Mouse (Mus musculus): ENCODE data around the gene Kdm5b. TPM values are rescaled to one million over a fixed set of nuclear protein-coding genes. Genes with fewer than 3 reads are reported as not detected.

Kdm5b gene
- polyA plus RNA-seq, 2 experiments from 2014 or later, result 15.5 to 18.1 TPM

- ATAC-seq, result no peak
Observed at GRCm38 (mm10) chr1:134591773-134592172, 31.8 kb downstream of the Kdm5b start.

GRCm38 (mm10) chr1:134597339-134598054 lies 37.5 kb downstream of the Kdm5b start:
- no peak for ATAC-seq

- no peak for ATAC-seq
Observed at GRCm38 (mm10) chr1:134604086-134604485, 44.1 kb downstream of the Kdm5b start.

- ATAC-seq, result no peak
Observed at GRCm38 (mm10) chr1:134605670-134606069, 45.7 kb downstream of the Kdm5b start.

- ATAC-seq, result no peak
Observed at GRCm38 (mm10) chr1:134606381-134606780, 46.4 kb downstream of the Kdm5b start.

- no peak for ATAC-seq
Observed at GRCm38 (mm10) chr1:134607279-134607678, 47.3 kb downstream of the Kdm5b start.

GRCm38 (mm10) chr1:134609172-134609571 lies 49.2 kb downstream of the Kdm5b start:
- ATAC-seq, result no peak

GRCm38 (mm10) chr1:134614554-134614953 lies 54.6 kb downstream of the Kdm5b start:
- ATAC-seq, result no peak

- ATAC-seq, result no peak
Observed at GRCm38 (mm10) chr1:134614988-134615387, 55.0 kb downstream of the Kdm5b start.

GRCm38 (mm10) chr1:134617656-134618055 lies 57.7 kb downstream of the Kdm5b start:
- ATAC-seq, result no peak

GRCm38 (mm10) chr1:134625325-134625724 lies 65.4 kb downstream of the Kdm5b start:
- ATAC-seq, result no peak

GRCm38 (mm10) chr1:134629455-134629854 lies 69.5 kb downstream of the Kdm5b start:
- ATAC-seq, result no peak

GRCm38 (mm10) chr1:134634296-134634695 lies 74.3 kb downstream of the Kdm5b start:
- no peak for ATAC-seq

- ATAC-seq, result no peak
Observed at GRCm38 (mm10) chr1:134636245-134636644, 76.3 kb downstream of the Kdm5b start.

GRCm38 (mm10) chr1:134636684-134637083 lies 76.7 kb downstream of the Kdm5b start:
- ATAC-seq, result peak; percentile 64

- ATAC-seq, result no peak
Observed at GRCm38 (mm10) chr1:134638041-134638440, 78.1 kb downstream of the Kdm5b start.

GRCm38 (mm10) chr1:134638522-134638921 lies 78.6 kb downstream of the Kdm5b start:
- ATAC-seq, result no peak

GRCm38 (mm10) chr1:134639460-134639859 lies 79.5 kb downstream of the Kdm5b start:
- ATAC-seq, result no peak

- ATAC-seq, result no peak
Observed at GRCm38 (mm10) chr1:134641507-134641906, 81.5 kb downstream of the Kdm5b start.

GRCm38 (mm10) chr1:134643702-134644101 lies 83.7 kb downstream of the Kdm5b start:
- ATAC-seq, result no peak

GRCm38 (mm10) chr1:134645408-134646200 lies 85.6 kb downstream of the Kdm5b start:
- no peak for ATAC-seq

- no peak for ATAC-seq
Observed at GRCm38 (mm10) chr1:134646261-134646962, 86.4 kb downstream of the Kdm5b start, which contains the start of gene Syt2. Gene Syt2 (plus strand): TSS chr1:134646677.

GRCm38 (mm10) chr1:134646963-134647282 lies 87.0 kb downstream of the Kdm5b start:
- ATAC-seq, result no peak
